Mouse (Mus musculus) cerebellum, adult 2 months (tissue): ENCODE data around the gene Nrk.

Source experiments
- CTCF ChIP-seq: fragments of 200-500 bp; IDR thresholded peaks from 2 replicates; pipeline ENCODE4 v1.5.1; 2011; ENCODE audit warnings: low read depth, mild to moderate bottlenecking, control low read depth, low read length, moderate library complexity, borderline replicate concordance; ENCODE audit not compliant: insufficient read depth
- POLR2A ChIP-seq: fragments of 200-500 bp; IDR thresholded peaks from 2 replicates; pipeline ENCODE4 v1.6.1; 2011; ENCODE audit warnings: low read length, control low read depth, borderline replicate concordance; ENCODE audit not compliant: insufficient read depth

DNA sequence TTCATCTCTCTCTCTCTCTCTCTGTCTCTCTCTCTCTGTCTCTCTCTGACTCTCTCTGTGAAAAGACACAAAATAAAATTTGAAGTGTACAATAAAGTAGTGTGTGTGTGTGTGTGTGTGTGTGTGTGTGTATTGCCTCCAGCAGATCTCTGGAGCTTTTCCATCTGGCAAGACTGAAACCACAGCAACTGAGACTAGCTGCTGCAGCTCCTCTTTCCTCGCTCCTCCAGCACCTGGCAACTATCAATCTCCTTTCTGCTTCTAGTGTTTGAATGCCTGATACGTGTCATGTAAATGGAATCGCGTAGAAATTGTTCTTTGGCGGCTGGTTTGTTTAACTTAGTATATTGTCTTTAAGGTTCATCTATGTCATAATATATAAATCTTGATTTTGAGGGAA is 113.1 kb downstream of the Nrk start:
- TF ChIP-seq CTCF (no peak), POLR2A (no peak)
